Mouse (Mus musculus) ES-E14 (cell line): ENCODE measurements around the gene Tbc1d2.

Experiments used
- CHD2 ChIP-seq: IDR thresholded peaks from 2 replicates; pipeline ENCODE4 v1.6.1; 2014; ENCODE audit warnings: mild to moderate bottlenecking, low read depth, low read length, inconsistent platforms
- HCFC1 ChIP-seq: IDR thresholded peaks from 2 replicates; pipeline ENCODE4 v1.6.1; 2012; ENCODE audit warnings: low read length, inconsistent platforms, borderline replicate concordance; ENCODE audit not compliant: insufficient read depth
- MAFK ChIP-seq: IDR thresholded peaks from 2 replicates; pipeline ENCODE4 v1.6.1; 2014; ENCODE audit warnings: mild to moderate bottlenecking, low read depth, low read length, inconsistent platforms; ENCODE audit not compliant: insufficient read depth
- ZC3H11A ChIP-seq: IDR thresholded peaks from 2 replicates; pipeline ENCODE4 v1.6.1; 2012; ENCODE audit warnings: low read depth, mild to moderate bottlenecking, inconsistent platforms, low read length, borderline replicate concordance
- ZNF384 ChIP-seq: IDR thresholded peaks from 2 replicates; pipeline ENCODE4 v1.6.1; 2012; ENCODE audit warnings: low read depth, low read length, inconsistent platforms

DNA sequence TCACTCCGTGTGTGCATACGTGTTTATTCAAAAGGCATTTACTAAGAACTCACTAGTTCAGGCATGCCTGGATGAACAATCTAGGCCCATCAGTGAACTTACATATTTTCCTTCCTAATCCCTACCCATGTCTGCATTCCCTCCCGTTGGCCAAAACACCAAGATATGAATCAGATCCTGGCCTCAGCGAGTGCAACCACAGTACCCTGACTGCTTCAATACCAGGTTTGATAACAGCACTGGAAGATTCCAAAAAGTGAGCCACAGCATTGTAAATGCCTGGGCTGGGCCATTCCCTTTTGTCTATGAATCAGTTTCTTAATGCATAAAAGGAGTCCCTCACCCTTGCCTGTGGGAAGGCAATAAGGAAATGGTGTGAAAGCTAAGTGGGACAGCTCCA, 848 bp downstream of the Tbc1d2 start:
- TF ChIP-seq MAFK = no peak
- TF ChIP-seq CHD2 = no peak
- TF ChIP-seq ZNF384 = no peak
- TF ChIP-seq HCFC1 = no peak
- no peak for TF ChIP-seq ZC3H11A
